Mouse (Mus musculus) spleen, adult 2 months (tissue): ENCODE results near the gene Tns3.

Experiments used
- CTCF ChIP-seq: fragments of 200-500 bp; IDR thresholded peaks from 2 replicates; pipeline ENCODE4 v1.5.1; 2011; ENCODE audit warnings: mild to moderate bottlenecking, inconsistent platforms; ENCODE audit not compliant: insufficient read depth, insufficient read length, insufficient replicate concordance; ENCODE audit errors: extremely low read depth
- POLR2A ChIP-seq: fragments of 200-500 bp; IDR thresholded peaks from 2 replicates; pipeline ENCODE4 v1.6.1; 2011; ENCODE audit warnings: low read depth, low read length, inconsistent platforms

GRCm38 (mm10) chr11:8701845-8702531, 37.7 kb upstream of the Tns3 start:
- no peak for TF ChIP-seq POLR2A
- no peak for TF ChIP-seq CTCF
